Mouse (Mus musculus) midbrain, embryonic 10.5 days (tissue): ENCODE measurements around the gene Ciz1. TPM values are rescaled to one million over a fixed set of nuclear protein-coding genes. Genes with fewer than 3 reads are reported as not detected.

Experiments used
- DNase-seq: peaks from one replicate; pipeline ENCODE4 v3.0.0-alpha.2; 2017; ENCODE audit warnings: low spot score
- H3K27ac ChIP-seq: fragments of 300-500 bp; sonication (generic); replicated peaks from 2 replicates; pipeline ENCODE4 v1.5.1; 2016; ENCODE audit warnings: mild to moderate bottlenecking
- H3K27me3 ChIP-seq: fragments of 300-500 bp; sonication (generic); 2 replicates; pipeline ENCODE4 v1.6.1; 2016; ENCODE audit warnings: low read depth, mild to moderate bottlenecking; ENCODE audit not compliant: poor library complexity, severe bottlenecking
- H3K36me3 ChIP-seq: fragments of 300-500 bp; sonication (generic); 2 replicates; pipeline ENCODE4 v1.6.1; 2016; ENCODE audit warnings: mild to moderate bottlenecking, moderate library complexity
- H3K4me1 ChIP-seq: fragments of 300-500 bp; sonication (generic); 2 replicates; pipeline ENCODE4 v1.6.1; 2016
- H3K4me3 ChIP-seq: fragments of 300-500 bp; sonication (generic); 2 replicates; pipeline ENCODE4 v1.5.1; 2016; ENCODE audit warnings: mild to moderate bottlenecking, moderate library complexity
- H3K9me3 ChIP-seq: fragments of 300-500 bp; sonication (generic); replicated peaks from 2 replicates; pipeline ENCODE4 v1.6.1; 2016; ENCODE audit warnings: mild to moderate bottlenecking
- WGBS: fragments of 180-500 bp; shearing (Covaris S2); methylation state at CpG from one replicate; pipeline ENCODE4 v1.1.7; 2016; 5-methylcytosine and 5-hydroxymethylcytosine counted together
- microRNA-seq: library from miRNA; unstranded; fragments of <30 nt; microRNA quantifications from one replicate; pipeline ENCODE4, GENCODE M21; 2017
- polyA plus RNA-seq: library from polyadenylated mRNA; unstranded; fragments of >200 nt; fragmentation: Nextera tagmentation; extraction: Ambion mirVana; gene quantifications from 2 replicates; pipeline ENCODE4 v1.2.1, GENCODE M21; 2016

The Ciz1 gene
- polyA plus RNA-seq, 1 experiment from 2014 or later: 60.5 TPM

- no peaks in the 10 kb centered on the region for H3K27me3 ChIP-seq
- H3K36me3 ChIP-seq: peaks cover 49% of the 10 kb centered on the region
- no peak overlapping the region for H3K4me3 ChIP-seq
- no peak for DNase-seq
- H3K9me3 ChIP-seq: no peaks in the 10 kb centered on the region
- 97% methylated on average over 6 of the region's 6 CpGs for WGBS
- peaks cover 32% of the 10 kb centered on the region for H3K4me1 ChIP-seq
- no peak overlapping the region for H3K27ac ChIP-seq
Measured at GRCm38 (mm10) chr2:32421851-32422251, 69.7 kb downstream of the Ciz1 start.

- peak; percentile 63 for DNase-seq
- Histone ChIP-seq H3K4me1 (peaks cover 41% of the 10 kb centered on the region), H3K4me3 (peak overlapping the region; percentile 54), H3K27ac (peak overlapping the region; percentile 77), H3K9me3 (no peaks in the 10 kb centered on the region), H3K27me3 (no peaks in the 10 kb centered on the region), H3K36me3 (peaks cover 30% of the 10 kb centered on the region)
- WGBS: 1% methylated on average over 14 of the region's 14 CpGs
Measured at GRCm38 (mm10) chr2:32423481-32424331, 71.6 kb downstream of the Ciz1 start.

- no peaks in the 10 kb centered on the region for H3K27me3 ChIP-seq
- 41% methylated on average over 3 of the region's 3 CpGs for WGBS
- peaks cover 52% of the 10 kb centered on the region for H3K4me1 ChIP-seq
- peak overlapping the region; percentile 77 for H3K27ac ChIP-seq
- H3K9me3 ChIP-seq: no peaks in the 10 kb centered on the region
- no peak overlapping the region for H3K4me3 ChIP-seq
- peaks cover 19% of the 10 kb centered on the region for H3K36me3 ChIP-seq
- DNase-seq: no peak
Measured at GRCm38 (mm10) chr2:32424796-32425195, 72.7 kb downstream of the Ciz1 start.

- no peak overlapping the region for H3K27ac ChIP-seq
- H3K9me3 ChIP-seq: no peaks in the 10 kb centered on the region
- WGBS: 89% methylated on average over 5 of the region's 5 CpGs
- H3K4me1 ChIP-seq: peaks cover 60% of the 10 kb centered on the region
- peaks cover 12% of the 10 kb centered on the region for H3K36me3 ChIP-seq
- no peaks in the 10 kb centered on the region for H3K27me3 ChIP-seq
- no peak overlapping the region for H3K4me3 ChIP-seq
- no peak for DNase-seq
Measured at GRCm38 (mm10) chr2:32425568-32425967, 73.4 kb downstream of the Ciz1 start.

- no peak for DNase-seq
- H3K27me3 ChIP-seq: no peaks in the 10 kb centered on the region
- peaks cover 64% of the 10 kb centered on the region for H3K4me1 ChIP-seq
- no peak overlapping the region for H3K4me3 ChIP-seq
- 93% methylated on average over 1 of the region's 1 CpGs for WGBS
- H3K27ac ChIP-seq: no peak overlapping the region
- no peaks in the 10 kb centered on the region for H3K9me3 ChIP-seq
- H3K36me3 ChIP-seq: peaks cover 6% of the 10 kb centered on the region
Measured at GRCm38 (mm10) chr2:32426141-32426540, 74.0 kb downstream of the Ciz1 start.

- Histone ChIP-seq H3K27ac (no peak overlapping the region), H3K36me3 (no peaks in the 10 kb centered on the region), H3K4me3 (no peak overlapping the region), H3K9me3 (no peaks in the 10 kb centered on the region), H3K4me1 (peaks cover 71% of the 10 kb centered on the region), H3K27me3 (no peaks in the 10 kb centered on the region)
- no peak for DNase-seq
- WGBS: 80% methylated on average over 5 of the region's 5 CpGs
Measured at GRCm38 (mm10) chr2:32427720-32428119, 75.6 kb downstream of the Ciz1 start.

GRCm38 (mm10) chr2:32428262-32428722 is 76.2 kb downstream of the Ciz1 start:
- WGBS: 61% methylated on average over 8 of the region's 8 CpGs
- H3K4me1 ChIP-seq: peaks cover 65% of the 10 kb centered on the region
- peak overlapping the region; percentile 59 for H3K27ac ChIP-seq
- H3K27me3 ChIP-seq: no peaks in the 10 kb centered on the region
- H3K36me3 ChIP-seq: no peaks in the 10 kb centered on the region
- no peaks in the 10 kb centered on the region for H3K9me3 ChIP-seq
- peak overlapping the region; percentile 58 for H3K4me3 ChIP-seq
- no peak for DNase-seq

- WGBS: 82% methylated on average over 4 of the region's 4 CpGs
- Histone ChIP-seq H3K4me3 (peak overlapping the region; percentile 58; the same call in 1 of the 2 replicates), H3K27ac (peak overlapping the region; percentile 59; the same call in 1 of the 2 replicates), H3K9me3 (no peaks in the 10 kb centered on the region), H3K4me1 (peaks cover 55% of the 10 kb centered on the region), H3K36me3 (no peaks in the 10 kb centered on the region), H3K27me3 (no peaks in the 10 kb centered on the region)
- DNase-seq: no peak
Measured at GRCm38 (mm10) chr2:32429215-32429891, 77.2 kb downstream of the Ciz1 start.

Small RNAs within 50 kb of the gene (microRNA-seq; reads per million reads assigned to microRNA genes)
- 0.90 reads per million for gene Gm23363
- gene Mir199b: 409 reads per million, percentile 68 among the genes with 10 or more reads in this experiment

Other genes with a start within 250 kb of the Ciz1 start
- 41.5 and 57.6 TPM in 2 replicates for gene Prrc2b, start 201.2 kb upstream of the Ciz1 start, polyA plus RNA-seq
- gene Pomt1, start 115.7 kb upstream of the Ciz1 start, polyA plus RNA-seq: 27.4 and 30.3 TPM in 2 replicates
- 91.4 and 91.7 TPM in 2 replicates for gene Uck1, start 92.2 kb upstream of the Ciz1 start, polyA plus RNA-seq
- 16.7 and 21.1 TPM in 2 replicates for gene Golga2, start 64.9 kb upstream of the Ciz1 start, polyA plus RNA-seq
- gene Swi5, start 64.3 kb upstream of the Ciz1 start, polyA plus RNA-seq: 536 and 538 TPM in 2 replicates
- gene Dnm1, start 1.0 kb downstream of the Ciz1 start, polyA plus RNA-seq: 9.0 and 12.2 TPM in 2 replicates
- gene 1110008P14Rik, start 29.6 kb downstream of the Ciz1 start, polyA plus RNA-seq: 39.4 and 44.3 TPM in 2 replicates
- 0.20 TPM in 1 of 2 replicates, not detected in the other for gene Lcn2, start 35.9 kb downstream of the Ciz1 start, polyA plus RNA-seq
- gene Ptges2, start 43.6 kb downstream of the Ciz1 start, polyA plus RNA-seq: 26.2 and 28.8 TPM in 2 replicates
- 5.9 and 6.4 TPM in 2 replicates for gene Naif1, start 98.1 kb downstream of the Ciz1 start, polyA plus RNA-seq
- 29.2 and 35.7 TPM in 2 replicates for gene Slc25a25, start 99.1 kb downstream of the Ciz1 start, polyA plus RNA-seq
- 6.8 and 7.9 TPM in 2 replicates for gene Fam102a, start 183.0 kb downstream of the Ciz1 start, polyA plus RNA-seq
- 113 and 116 TPM in 2 replicates for gene Dpm2, start 218.5 kb downstream of the Ciz1 start, polyA plus RNA-seq
- 1.9 and 2.8 TPM in 2 replicates for gene Pip5kl1, start 222.5 kb downstream of the Ciz1 start, polyA plus RNA-seq
- 0.17 and 0.22 TPM in 2 replicates for gene 9430097D07Rik, start 223.4 kb downstream of the Ciz1 start, polyA plus RNA-seq
- gene St6galnac4, start 234.8 kb downstream of the Ciz1 start, polyA plus RNA-seq: 15.9 and 17.1 TPM in 2 replicates
- 10.8 and 11.9 TPM in 2 replicates for gene St6galnac6, start 247.4 kb downstream of the Ciz1 start, polyA plus RNA-seq